Mouse (Mus musculus) hindbrain, embryonic 14.5 days (tissue): ENCODE data around the gene Gpc3. TPM values are rescaled to one million over a fixed set of nuclear protein-coding genes. Genes with fewer than 3 reads are reported as not detected.
"Not testable (repeated sequence)": the region's sequence is repeated elsewhere in the genome, so short reads cannot be mapped to it uniquely, and the experiment has no call there.

Source experiments
- ATAC-seq: fragments of 200-750 bp; cut with Nextera tagmentation; 2 replicates; pipeline ENCODE4 v1.8.0; 2017; ENCODE audit warnings: moderate number of reproducible peaks, mild to moderate bottlenecking, moderate TSS enrichment, moderate library complexity; ENCODE audit not compliant: low FRiP score
- DNase-seq: peaks from one replicate; pipeline ENCODE4 v3.0.0-alpha.2; 2015; ENCODE audit warnings: low spot score
- H3K27ac ChIP-seq: fragments of 300-500 bp; sonication (generic); 2 replicates; pipeline ENCODE4 v1.5.1; 2014; ENCODE audit warnings: mild to moderate bottlenecking, moderate library complexity
- H3K27me3 ChIP-seq: fragments of 300-500 bp; sonication (generic); 2 replicates; pipeline ENCODE4 v1.6.1; 2014; ENCODE audit warnings: mild to moderate bottlenecking, low read length, mixed read lengths; ENCODE audit not compliant: control insufficient read depth, insufficient read depth
- H3K36me3 ChIP-seq: fragments of 300-500 bp; sonication (generic); replicated peaks from 2 replicates; pipeline ENCODE4 v1.6.1; 2014; ENCODE audit not compliant: control insufficient read depth, insufficient read depth
- H3K4me1 ChIP-seq: fragments of 300-500 bp; sonication (generic); replicated peaks from 2 replicates; pipeline ENCODE4 v1.6.1; 2014; ENCODE audit warnings: antibody characterized with exemption, low read length, mixed read lengths; ENCODE audit not compliant: control insufficient read depth, insufficient read depth
- H3K4me2 ChIP-seq: fragments of 300-500 bp; sonication (generic); replicated peaks from 2 replicates; pipeline ENCODE4 v1.6.1; 2014; ENCODE audit warnings: mild to moderate bottlenecking, moderate library complexity
- H3K4me3 ChIP-seq: fragments of 300-500 bp; sonication (generic); replicated peaks from 2 replicates; pipeline ENCODE4 v1.5.1; 2014; ENCODE audit warnings: mild to moderate bottlenecking, low read length
- H3K9ac ChIP-seq: fragments of 300-500 bp; sonication (generic); 2 replicates; pipeline ENCODE4 v1.6.1; 2014
- H3K9me3 ChIP-seq: fragments of 300-500 bp; sonication (generic); 2 replicates; pipeline ENCODE4 v1.6.1; 2016; ENCODE audit warnings: low read length; ENCODE audit not compliant: control insufficient read depth
- WGBS: fragments of 180-500 bp; shearing (Covaris S2); extraction: QIAGEN DNeasy Blood & Tissue Kit; methylation state at CpG from one replicate; pipeline ENCODE4 v1.1.7; 2014; 5-methylcytosine and 5-hydroxymethylcytosine counted together
- polyA plus RNA-seq: library from polyadenylated mRNA; unstranded; fragments of >200 nt; fragmentation: Nextera tagmentation; extraction: Ambion mirVana; gene quantifications from 2 replicates; pipeline ENCODE4 v1.2.1, GENCODE M21; 2014

Gene Gpc3
- polyA plus RNA-seq, 1 experiment from 2014 or later = 122 TPM

- Histone ChIP-seq H3K36me3 (no peaks in the 10 kb centered on the region), H3K9ac (no peak overlapping the region), H3K4me1 (no peaks in the 10 kb centered on the region), H3K27me3 (no peaks in the 10 kb centered on the region), H3K27ac (no peak overlapping the region), H3K4me2 (no peak overlapping the region), H3K4me3 (no peak overlapping the region), H3K9me3 (no peaks in the 10 kb centered on the region)
- 86% methylated on average over 4 of the region's 4 CpGs for WGBS
- no peak for DNase-seq
- no peak for ATAC-seq
These were observed 331.7 kb downstream of the Gpc3 start for GRCm38 (mm10) chrX:52282070-52282469.

GRCm38 (mm10) chrX:52281103-52281900 is 332.4 kb downstream of the Gpc3 start:
- ATAC-seq (no peak), DNase-seq (no peak)
- Histone ChIP-seq H3K4me3 (no peak overlapping the region), H3K27me3 (no peaks in the 10 kb centered on the region), H3K9me3 (no peaks in the 10 kb centered on the region), H3K4me2 (no peak overlapping the region), H3K4me1 (no peaks in the 10 kb centered on the region), H3K27ac (no peak overlapping the region), H3K9ac (no peak overlapping the region), H3K36me3 (no peaks in the 10 kb centered on the region)
- 84% methylated on average over 6 of the region's 6 CpGs for WGBS

GRCm38 (mm10) chrX:52278687-52279359 is 334.9 kb downstream of the Gpc3 start:
- no peaks in the 10 kb centered on the region for H3K27me3 ChIP-seq
- H3K27ac ChIP-seq = no peak overlapping the region
- no peak overlapping the region for H3K4me2 ChIP-seq
- H3K4me1 ChIP-seq = no peaks in the 10 kb centered on the region
- H3K9me3 ChIP-seq = no peaks in the 10 kb centered on the region
- H3K36me3 ChIP-seq = no peaks in the 10 kb centered on the region
- no peak overlapping the region for H3K4me3 ChIP-seq
- ATAC-seq = no peak
- DNase-seq = no peak
- WGBS = 74% methylated on average over 3 of the region's 3 CpGs
- H3K9ac ChIP-seq = no peak overlapping the region

- no peak for DNase-seq
- Histone ChIP-seq H3K4me3 (no peak overlapping the region), H3K36me3 (no peaks in the 10 kb centered on the region), H3K27me3 (no peaks in the 10 kb centered on the region), H3K4me1 (no peaks in the 10 kb centered on the region), H3K9ac (no peak overlapping the region), H3K27ac (no peak overlapping the region), H3K9me3 (no peaks in the 10 kb centered on the region), H3K4me2 (no peak overlapping the region)
- 42% methylated on average over 1 of the region's 1 CpGs for WGBS
- ATAC-seq = no peak
These were observed 336.2 kb downstream of the Gpc3 start for GRCm38 (mm10) chrX:52277599-52277998.

GRCm38 (mm10) chrX:52273016-52273415 is 340.7 kb downstream of the Gpc3 start:
- H3K9ac ChIP-seq = no peak overlapping the region
- no peaks in the 10 kb centered on the region for H3K27me3 ChIP-seq
- DNase-seq (no peak), ATAC-seq (no peak)
- H3K36me3 ChIP-seq = no peaks in the 10 kb centered on the region
- no peak overlapping the region for H3K4me3 ChIP-seq
- H3K4me1 ChIP-seq = no peaks in the 10 kb centered on the region
- no peaks in the 10 kb centered on the region for H3K9me3 ChIP-seq
- WGBS = 83% methylated on average over 7 of the region's 7 CpGs
- no peak overlapping the region for H3K27ac ChIP-seq
- H3K4me2 ChIP-seq = no peak overlapping the region

- WGBS = 89% methylated on average over 11 of the region's 11 CpGs
- no peaks in the 10 kb centered on the region for H3K27me3 ChIP-seq
- ATAC-seq (no peak), DNase-seq (no peak)
- H3K27ac ChIP-seq = no peak overlapping the region
- no peaks in the 10 kb centered on the region for H3K9me3 ChIP-seq
- H3K4me2 ChIP-seq = no peak overlapping the region
- H3K9ac ChIP-seq = no peak overlapping the region
- no peaks in the 10 kb centered on the region for H3K4me1 ChIP-seq
- H3K4me3 ChIP-seq = no peak overlapping the region
- no peaks in the 10 kb centered on the region for H3K36me3 ChIP-seq
These were observed 351.8 kb downstream of the Gpc3 start for GRCm38 (mm10) chrX:52261991-52262390.

- H3K4me1 ChIP-seq = no peaks in the 10 kb centered on the region
- ATAC-seq = no peak
These were observed 352.2 kb downstream of the Gpc3 start for GRCm38 (mm10) chrX:52261546-52261945.

GRCm38 (mm10) chrX:52259771-52260170 is 354.0 kb downstream of the Gpc3 start:
- not testable (repeated sequence) for H3K4me2 ChIP-seq, H3K9me3 ChIP-seq, DNase-seq, H3K4me1 ChIP-seq, H3K36me3 ChIP-seq, H3K4me3 ChIP-seq, H3K27me3 ChIP-seq, ATAC-seq, H3K27ac ChIP-seq, H3K9ac ChIP-seq
- WGBS = 59% methylated on average over 1 of the region's 1 CpGs

More at GRCm38 (mm10) chrX:52261546-52261945, 352.2 kb downstream of the Gpc3 start:
- DNase-seq = no peak
- no peaks in the 10 kb centered on the region for H3K36me3 ChIP-seq
- WGBS = 83% methylated on average over 7 of the region's 7 CpGs
- H3K27ac ChIP-seq = no peak overlapping the region
- H3K9ac ChIP-seq = no peak overlapping the region
- no peak overlapping the region for H3K4me2 ChIP-seq
- no peaks in the 10 kb centered on the region for H3K9me3 ChIP-seq
- H3K4me3 ChIP-seq = no peak overlapping the region
- H3K27me3 ChIP-seq = no peaks in the 10 kb centered on the region

GRCm38 (mm10) chrX:52254526-52254925 is 359.2 kb downstream of the Gpc3 start:
- Histone ChIP-seq H3K27ac (no peak overlapping the region), H3K36me3 (no peaks in the 10 kb centered on the region), H3K4me3 (no peak overlapping the region), H3K9ac (no peak overlapping the region), H3K9me3 (no peaks in the 10 kb centered on the region), H3K4me1 (no peaks in the 10 kb centered on the region), H3K27me3 (0 out of 2 replicates have a peak, but pooled peaks cover 4% of the 10 kb centered on the region), H3K4me2 (no peak overlapping the region)
- WGBS = 79% methylated on average over 1 of the region's 1 CpGs
- no peak for DNase-seq
- ATAC-seq = no peak
